Mouse (Mus musculus) cerebral cortex, adult 2 months (tissue): ENCODE results near the gene Steap2.

ENCODE experiments used
- WGBS: fragments of 180-500 bp; shearing (Covaris S2); methylation state at CpG from one replicate; pipeline ENCODE4 v1.1.7; 2018; 5-methylcytosine and 5-hydroxymethylcytosine counted together

The Steap2 gene

GRCm38 (mm10) chr5:5663655-5664370 is 30.6 kb downstream of the Steap2 start, which contains the start of gene Cfap69:
TSS of gene Cfap69 (minus strand) at chr5:5664239.
- under 1% methylated on average over 48 of the region's 48 CpGs for WGBS

DNA sequence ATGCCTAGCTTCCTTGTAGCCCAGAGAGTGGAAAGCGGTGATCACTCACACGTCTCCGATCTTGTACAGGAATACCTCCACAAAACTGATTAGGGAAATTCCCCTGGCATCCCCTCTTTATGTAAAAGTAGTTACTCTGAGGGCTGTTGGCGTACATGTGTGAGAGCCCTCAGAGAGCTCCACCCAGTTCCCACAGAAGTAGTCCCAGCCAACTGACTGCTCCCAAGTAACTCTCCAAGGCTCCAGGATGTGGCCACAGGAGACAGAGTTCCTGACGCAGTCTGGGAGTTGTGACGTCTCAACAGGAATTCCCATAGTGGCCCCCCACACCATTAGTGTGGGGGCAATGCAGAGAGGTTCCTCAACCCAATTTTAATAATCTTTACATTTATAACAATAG is 31.3 kb downstream of the Steap2 start:
- 59% methylated on average over 6 of the region's 6 CpGs for WGBS

DNA sequence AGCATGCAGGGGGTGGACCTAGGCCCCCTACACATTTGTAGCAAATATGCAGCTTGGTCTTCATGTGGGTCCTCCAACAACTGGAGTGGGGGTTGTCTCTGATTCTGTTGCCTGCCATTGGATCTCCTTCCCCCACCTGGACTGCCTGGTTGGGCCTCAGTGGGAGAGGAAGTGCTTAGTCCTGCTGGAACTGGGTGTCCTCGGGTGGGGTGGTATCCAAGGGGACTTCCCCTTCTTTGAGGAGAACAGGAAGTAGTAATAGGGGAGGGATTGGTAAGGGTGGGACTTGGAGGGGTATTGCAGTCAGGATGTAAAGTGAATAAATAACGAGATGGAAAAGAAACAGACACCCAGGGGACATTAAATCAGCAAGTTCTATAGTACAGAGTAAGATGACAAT is 35.7 kb downstream of the Steap2 start:
- 59% methylated on average over 2 of the region's 2 CpGs for WGBS

GRCm38 (mm10) chr5:5657932-5658331 is 36.4 kb downstream of the Steap2 start:
- 88% methylated on average over 2 of the region's 2 CpGs for WGBS

GRCm38 (mm10) chr5:5648817-5649569 is 45.4 kb downstream of the Steap2 start:
- WGBS = 46% methylated on average over 6 of the region's 6 CpGs

GRCm38 (mm10) chr5:5646173-5646572 is 48.2 kb downstream of the Steap2 start:
- 10% methylated on average over 1 of the region's 1 CpGs for WGBS

DNA sequence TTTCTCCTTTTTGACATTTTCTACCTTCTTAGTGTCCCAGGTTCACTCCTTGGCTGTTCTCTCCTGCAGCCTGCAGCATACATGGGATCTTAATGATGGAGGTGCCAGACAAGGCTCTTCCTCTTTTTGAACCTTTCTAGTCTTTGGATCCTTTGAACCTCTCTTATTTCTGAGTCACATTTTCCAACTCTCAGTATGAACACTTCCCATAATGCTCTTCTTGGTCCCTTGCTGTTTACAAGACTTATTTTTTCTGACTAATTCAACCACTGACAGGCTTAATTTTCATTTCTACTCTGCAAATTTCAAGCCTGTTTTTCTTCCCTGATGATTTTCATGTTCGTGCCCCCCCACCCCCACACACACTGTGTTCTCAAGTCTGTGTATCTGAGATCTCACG is 55.9 kb downstream of the Steap2 start:
- 54% methylated on average over 2 of the region's 2 CpGs for WGBS

- 80% methylated on average over 3 of the region's 3 CpGs for WGBS
These were observed 68.9 kb downstream of the Steap2 start for GRCm38 (mm10) chr5:5625491-5625890.

DNA sequence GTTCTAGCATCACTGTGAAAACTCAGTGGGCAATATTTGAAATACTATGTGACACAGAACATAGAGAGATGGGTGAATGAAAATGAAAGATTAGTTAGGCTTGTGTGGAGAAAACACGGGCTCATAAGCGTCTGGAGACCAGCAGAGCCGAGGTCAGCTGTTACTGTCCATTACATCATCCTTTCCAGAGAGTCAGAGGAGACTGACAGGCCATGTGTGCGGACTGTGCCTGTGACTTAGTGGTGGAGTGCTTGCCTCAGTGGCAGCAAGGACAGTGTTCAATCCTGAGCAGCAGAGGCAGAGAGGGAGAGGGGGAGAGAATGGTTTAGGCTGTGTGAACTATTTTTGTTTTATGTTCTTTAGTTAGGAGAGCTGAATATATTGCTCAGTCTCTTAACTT is 76.0 kb downstream of the Steap2 start:
- WGBS = 60% methylated on average over 4 of the region's 4 CpGs
